Mouse (Mus musculus): Measurements from ENCODE around the gene Bmf. TPM values are rescaled to one million over a fixed set of nuclear protein-coding genes. Genes with fewer than 3 reads are reported as not detected.

Bmf gene
- total RNA-seq (2023) = 8.6 TPM

GRCm38 (mm10) chr2:118549507-118550473 lies at the start of gene Bmf:
TSS of gene Bmf (minus strand) at chr2:118549687.

DNA sequence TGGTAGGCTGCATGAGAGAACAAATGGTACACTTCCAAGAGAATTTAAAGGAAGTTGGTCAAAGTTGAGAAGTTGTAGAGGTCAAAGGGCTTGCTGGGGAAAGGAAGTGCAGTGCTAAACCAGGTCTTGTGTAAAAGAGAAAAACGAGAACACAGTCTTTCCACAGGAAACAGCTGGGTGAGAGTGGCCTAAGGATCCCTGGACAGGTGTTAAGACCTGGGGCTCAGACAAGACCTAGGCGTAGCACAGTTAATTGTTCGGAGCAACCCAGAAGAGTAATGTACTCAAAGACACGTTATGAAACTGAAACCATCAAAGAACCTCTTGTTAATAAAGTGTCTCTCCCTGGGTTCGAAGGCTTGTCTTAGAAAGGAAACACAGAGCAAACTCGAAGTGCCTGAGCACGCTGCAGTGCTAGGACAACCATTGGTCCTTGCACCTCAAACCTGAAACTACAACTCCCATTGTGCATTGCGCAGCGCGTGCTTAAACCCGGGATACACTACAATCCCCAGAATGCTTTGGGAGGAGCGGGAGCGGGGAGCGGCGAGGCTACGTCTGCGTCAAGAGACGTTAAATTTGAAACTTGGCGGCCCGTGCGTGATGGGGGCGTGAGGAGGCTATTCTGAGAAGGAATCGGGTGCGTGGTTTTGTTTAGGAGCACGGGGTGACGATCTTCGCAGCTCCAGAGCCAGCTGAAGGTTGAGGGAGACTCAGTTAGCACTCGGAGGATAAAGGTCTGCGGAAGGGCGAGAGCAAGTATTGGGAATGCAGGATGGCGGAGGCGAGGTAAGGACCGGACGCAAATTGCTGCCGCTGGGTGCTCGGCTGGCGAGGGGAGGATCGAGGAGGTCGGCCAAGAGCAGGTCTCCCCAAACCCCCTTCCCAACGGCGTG lies 48.4 kb upstream of the Bmf start, which contains the start of gene Bub1b:
Gene Bub1b, plus strand, starts transcription at position 539 of the 896 bp plus-strand sequence.

DNA sequence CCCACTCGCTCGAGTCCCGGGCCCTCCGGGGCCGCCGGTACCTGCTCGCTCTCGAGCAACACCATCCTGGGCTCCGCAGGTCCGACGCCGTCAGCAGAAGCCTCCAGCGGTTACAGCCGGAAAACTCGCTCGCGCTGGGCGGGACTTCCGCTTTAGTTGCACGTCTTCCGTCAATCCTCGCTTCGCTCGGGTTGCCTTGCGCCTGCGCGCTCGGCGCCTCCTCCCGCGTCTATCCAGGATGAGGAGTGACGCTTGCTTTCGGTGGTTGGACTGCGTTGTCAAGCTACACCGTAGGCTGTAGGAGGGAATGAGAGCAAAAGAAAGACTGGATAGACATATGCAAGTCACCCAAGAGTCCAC lies 70.0 kb downstream of the Bmf start, which contains the start of gene Srp14:
Gene Srp14, minus strand, starts transcription at position 162 of the 360 bp plus-strand sequence.

Other genes with a start within 250 kb of the Bmf start
- not detected for gene Gpr176, start 176.3 kb downstream of the Bmf start, total RNA-seq (2023)
- 19.7 TPM for gene Eif2ak4, start 161.1 kb downstream of the Bmf start, total RNA-seq (2023)
- gene Srp14, start 70.0 kb downstream of the Bmf start, total RNA-seq (2023) = 92.6 TPM
- 2.8 TPM for gene Bub1b, start 48.5 kb upstream of the Bmf start, total RNA-seq (2023)
- 2.0 TPM for gene Pak6, start 113.6 kb upstream of the Bmf start, total RNA-seq (2023)
- gene Ankrd63, start 154.3 kb upstream of the Bmf start, total RNA-seq (2023) = 0.34 TPM
- gene Plcb2, start 178.8 kb upstream of the Bmf start, total RNA-seq (2023) = 110 TPM
- 18.9 TPM for gene Inafm2, start 196.1 kb upstream of the Bmf start, total RNA-seq (2023)
- gene Ccdc9b, start 213.0 kb upstream of the Bmf start, total RNA-seq (2023) = not detected
- not detected for gene Phgr1, start 223.1 kb upstream of the Bmf start, total RNA-seq (2023)
- gene Disp2, start 230.0 kb upstream of the Bmf start, total RNA-seq (2023) = not detected

Data from CD8-positive naive resting alpha-beta T cell, adult 57 days (primary cell).